Mouse (Mus musculus) liver, adult 2 months (tissue): Measurements from ENCODE around the gene Il6st. TPM values are rescaled to one million over a fixed set of nuclear protein-coding genes. Genes with fewer than 3 reads are reported as not detected.
A peak's percentile ranks its signal among the peaks of the same experiment; 100 is the strongest.

Experiments used
- DNase-seq: peaks from one replicate; pipeline ENCODE4 v3.0.0-alpha.2; 2011; ENCODE audit warnings: low read depth, low spot score; ENCODE audit errors: extremely low read depth
- H3K27ac ChIP-seq: fragments of 200-500 bp; replicated peaks from 2 replicates; pipeline ENCODE4 v1.5.1; 2012; ENCODE audit warnings: low read depth, mild to moderate bottlenecking, control low read depth, inconsistent platforms, low read length; ENCODE audit not compliant: insufficient read depth
- H3K27me3 ChIP-seq: fragments of 200-500 bp; 2 replicates; pipeline ENCODE4 v1.6.1; 2012; ENCODE audit warnings: mild to moderate bottlenecking, moderate library complexity, low read length, inconsistent platforms; ENCODE audit not compliant: control insufficient read depth, insufficient read depth
- H3K36me3 ChIP-seq: fragments of 200-500 bp; 2 replicates; pipeline ENCODE4 v1.6.1; 2012; ENCODE audit warnings: low read length, inconsistent platforms; ENCODE audit not compliant: control insufficient read depth, insufficient read depth
- H3K4me1 ChIP-seq: fragments of 200-500 bp; 2 replicates; pipeline ENCODE4 v1.6.1; 2011; ENCODE audit warnings: low read length; ENCODE audit not compliant: control insufficient read depth, insufficient read depth
- H3K4me3 ChIP-seq: fragments of 200-500 bp; 2 replicates; pipeline ENCODE4 v1.5.1; 2011; ENCODE audit warnings: low read depth, mild to moderate bottlenecking, control low read depth, low read length, moderate library complexity; ENCODE audit not compliant: insufficient read depth
- H3K79me2 ChIP-seq: fragments of 200-500 bp; 2 replicates; pipeline ENCODE4 v1.6.1; 2012; ENCODE audit warnings: inconsistent platforms, mild to moderate bottlenecking, low read length, moderate library complexity; ENCODE audit not compliant: control insufficient read depth, insufficient read depth
- H3K9ac ChIP-seq: fragments of 200-500 bp; 2 replicates; pipeline ENCODE4 v1.6.1; 2012; ENCODE audit warnings: low read depth, mild to moderate bottlenecking, control low read depth, inconsistent platforms, low read length
- CTCF ChIP-seq: fragments of 200-500 bp; IDR thresholded peaks from 2 replicates; pipeline ENCODE4 v1.5.1; 2011; ENCODE audit warnings: low read depth, low read length, control low read depth
- POLR2A ChIP-seq: fragments of 200-500 bp; IDR thresholded peaks from 2 replicates; pipeline ENCODE4 v1.6.1; 2011; ENCODE audit warnings: low read length, control low read depth; ENCODE audit not compliant: insufficient read depth; ENCODE audit errors: extremely low read depth
- WGBS: fragments of 180-500 bp; shearing (Covaris S2); methylation state at CpG from one replicate; pipeline ENCODE4 v1.1.7; 2018; 5-methylcytosine and 5-hydroxymethylcytosine counted together
- polyA plus RNA-seq: library from polyadenylated mRNA; depleted of rRNA; stranded (reverse); fragments of >200 nt; gene quantifications from 2 replicates; pipeline ENCODE4 v1.2.3, GENCODE M21; 2012
- total RNA-seq: library from RNA; depleted of rRNA; stranded (reverse); fragments of >200 nt; gene quantifications from 2 replicates; pipeline ENCODE4 v1.2.3, GENCODE M21; 2014

Gene Il6st
- total and polyA plus RNA-seq, 2 experiments = 18.9 to 70.2 TPM

GRCm38 (mm10) chr13:112427521-112427920 is 36.3 kb upstream of the Il6st start:
- DNase-seq = no peak
- TF ChIP-seq POLR2A = no peak
- TF ChIP-seq CTCF = no peak
- 85% methylated on average over 15 of the region's 15 CpGs for WGBS
- Histone ChIP-seq H3K4me3 (no peak overlapping the region), H3K79me2 (no peaks in the 10 kb centered on the region), H3K9ac (no peak overlapping the region), H3K27ac (no peak overlapping the region), H3K36me3 (no peaks in the 10 kb centered on the region), H3K27me3 (no peaks in the 10 kb centered on the region), H3K4me1 (peaks cover 2% of the 10 kb centered on the region; the same call in 1 of the 2 replicates)

- H3K36me3 ChIP-seq = no peaks in the 10 kb centered on the region
- H3K27me3 ChIP-seq = no peaks in the 10 kb centered on the region
- TF ChIP-seq CTCF (no peak), POLR2A (no peak)
- H3K4me1 ChIP-seq = peaks cover 2% of the 10 kb centered on the region; the same call in 1 of the 2 replicates
- H3K4me3 ChIP-seq = no peak overlapping the region
- peak overlapping the region; percentile 64 for H3K27ac ChIP-seq
- H3K9ac ChIP-seq = no peak overlapping the region
- no peaks in the 10 kb centered on the region for H3K79me2 ChIP-seq
- WGBS = 65% methylated on average over 5 of the region's 5 CpGs
- no peak for DNase-seq
Measured at GRCm38 (mm10) chr13:112433271-112433670, 30.6 kb upstream of the Il6st start.

GRCm38 (mm10) chr13:112435241-112436075 is 28.4 kb upstream of the Il6st start:
- Histone ChIP-seq H3K79me2 (no peaks in the 10 kb centered on the region), H3K27me3 (no peaks in the 10 kb centered on the region), H3K36me3 (no peaks in the 10 kb centered on the region), H3K9ac (no peak overlapping the region), H3K4me3 (no peak overlapping the region), H3K4me1 (peaks cover 2% of the 10 kb centered on the region; the same call in 1 of the 2 replicates), H3K27ac (peak overlapping the region; percentile 64)
- WGBS = 63% methylated on average over 8 of the region's 8 CpGs
- TF ChIP-seq CTCF = no peak
- TF ChIP-seq POLR2A = no peak
- DNase-seq = no peak

GRCm38 (mm10) chr13:112436288-112436687 is 27.6 kb upstream of the Il6st start:
- H3K27me3 ChIP-seq = no peaks in the 10 kb centered on the region
- DNase-seq = no peak
- H3K9ac ChIP-seq = no peak overlapping the region
- no peak overlapping the region for H3K4me3 ChIP-seq
- 80% methylated on average over 7 of the region's 7 CpGs for WGBS
- TF ChIP-seq CTCF (no peak), POLR2A (no peak)
- H3K36me3 ChIP-seq = no peaks in the 10 kb centered on the region
- H3K79me2 ChIP-seq = no peaks in the 10 kb centered on the region
- peak overlapping the region; percentile 67 for H3K27ac ChIP-seq
- H3K4me1 ChIP-seq = peaks cover 2% of the 10 kb centered on the region; the same call in 1 of the 2 replicates

- no peak overlapping the region for H3K4me3 ChIP-seq
- H3K4me1 ChIP-seq = peaks cover 2% of the 10 kb centered on the region; the same call in 1 of the 2 replicates
- H3K27ac ChIP-seq = peak overlapping the region; percentile 72
- 86% methylated on average over 21 of the region's 21 CpGs for WGBS
- peak; percentile 68 for DNase-seq
- no peaks in the 10 kb centered on the region for H3K36me3 ChIP-seq
- no peak overlapping the region for H3K9ac ChIP-seq
- H3K27me3 ChIP-seq = no peaks in the 10 kb centered on the region
- no peaks in the 10 kb centered on the region for H3K79me2 ChIP-seq
- TF ChIP-seq POLR2A = no peak
- no peak for TF ChIP-seq CTCF
Measured at GRCm38 (mm10) chr13:112438001-112438868, 25.6 kb upstream of the Il6st start.
